Mouse (Mus musculus) midbrain, embryonic 10.5 days (tissue): Measurements from ENCODE around the gene Prkca. TPM values are rescaled to one million over a fixed set of nuclear protein-coding genes. Genes with fewer than 3 reads are reported as not detected.

Experiments
- DNase-seq: peaks from one replicate; pipeline ENCODE4 v3.0.0-alpha.2; 2017; ENCODE audit warnings: low spot score
- H3K27ac ChIP-seq: fragments of 300-500 bp; sonication (generic); replicated peaks from 2 replicates; pipeline ENCODE4 v1.5.1; 2016; ENCODE audit warnings: mild to moderate bottlenecking
- H3K27me3 ChIP-seq: fragments of 300-500 bp; sonication (generic); 2 replicates; pipeline ENCODE4 v1.6.1; 2016; ENCODE audit warnings: low read depth, mild to moderate bottlenecking; ENCODE audit not compliant: poor library complexity, severe bottlenecking
- H3K36me3 ChIP-seq: fragments of 300-500 bp; sonication (generic); 2 replicates; pipeline ENCODE4 v1.6.1; 2016; ENCODE audit warnings: mild to moderate bottlenecking, moderate library complexity
- H3K4me1 ChIP-seq: fragments of 300-500 bp; sonication (generic); 2 replicates; pipeline ENCODE4 v1.6.1; 2016
- H3K4me3 ChIP-seq: fragments of 300-500 bp; sonication (generic); 2 replicates; pipeline ENCODE4 v1.5.1; 2016; ENCODE audit warnings: mild to moderate bottlenecking, moderate library complexity
- H3K9me3 ChIP-seq: fragments of 300-500 bp; sonication (generic); replicated peaks from 2 replicates; pipeline ENCODE4 v1.6.1; 2016; ENCODE audit warnings: mild to moderate bottlenecking
- WGBS: fragments of 180-500 bp; shearing (Covaris S2); methylation state at CpG from one replicate; pipeline ENCODE4 v1.1.7; 2016; 5-methylcytosine and 5-hydroxymethylcytosine counted together
- polyA plus RNA-seq: library from polyadenylated mRNA; unstranded; fragments of >200 nt; fragmentation: Nextera tagmentation; extraction: Ambion mirVana; gene quantifications from 2 replicates; pipeline ENCODE4 v1.2.1, GENCODE M21; 2016

The Prkca gene
- polyA plus RNA-seq, 1 experiment from 2014 or later, result 2.5 TPM

GRCm38 (mm10) chr11:108263868-108264267 is 79.9 kb downstream of the Prkca start:
- 81% methylated on average over 1 of the region's 1 CpGs for WGBS
- DNase-seq, result no peak
- Histone ChIP-seq H3K9me3 (no peaks in the 10 kb centered on the region), H3K36me3 (no peaks in the 10 kb centered on the region), H3K4me3 (no peak overlapping the region), H3K27ac (no peak overlapping the region), H3K27me3 (peaks cover 7% of the 10 kb centered on the region), H3K4me1 (peaks cover 37% of the 10 kb centered on the region)

DNA sequence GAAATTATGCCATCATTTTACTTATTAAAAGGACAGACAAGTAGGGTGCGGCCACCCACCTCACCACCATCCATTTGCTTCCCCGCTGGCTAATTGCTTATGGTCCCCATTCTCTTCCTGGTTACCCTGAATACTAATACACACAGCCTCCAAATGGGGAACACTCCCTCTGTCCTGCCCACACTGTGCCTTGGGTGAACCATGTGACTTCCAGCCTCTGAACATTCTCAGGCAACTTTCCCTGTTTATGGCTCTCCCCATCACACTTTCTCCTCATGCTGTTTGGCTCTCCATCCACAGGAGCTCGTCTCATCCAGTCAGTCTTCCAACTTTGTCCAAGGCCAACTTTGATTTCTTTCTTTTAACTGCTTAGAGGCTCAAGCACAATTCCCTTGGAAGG is 80.3 kb downstream of the Prkca start:
- Histone ChIP-seq H3K27ac (no peak overlapping the region), H3K4me3 (no peak overlapping the region), H3K9me3 (no peaks in the 10 kb centered on the region), H3K27me3 (peaks cover 4% of the 10 kb centered on the region), H3K4me1 (peaks cover 32% of the 10 kb centered on the region), H3K36me3 (no peaks in the 10 kb centered on the region)
- DNase-seq, result no peak
- WGBS, result 79% methylated on average over 3 of the region's 3 CpGs

DNA sequence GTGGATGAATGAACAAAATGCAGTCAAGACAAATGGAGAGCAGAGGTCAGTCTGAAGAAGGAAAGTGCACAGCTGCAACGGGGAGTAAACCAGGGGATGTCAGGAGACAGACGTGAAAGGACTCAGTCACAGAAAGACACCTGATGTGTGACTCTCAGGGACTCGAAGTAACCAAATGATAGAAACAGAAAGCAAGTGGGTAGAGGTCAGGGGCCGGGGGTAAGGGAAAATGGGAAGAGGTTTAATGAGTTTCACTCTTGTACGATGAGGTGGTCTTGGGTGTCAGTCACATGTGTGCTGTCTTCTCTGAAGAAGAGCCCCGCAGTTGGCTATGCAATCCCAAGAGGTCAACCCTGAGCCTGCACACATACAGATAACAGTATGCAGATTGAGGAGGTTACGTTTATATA is 82.0 kb downstream of the Prkca start:
- DNase-seq, result no peak
- no peaks in the 10 kb centered on the region for H3K36me3 ChIP-seq
- H3K4me1 ChIP-seq, result peaks cover 24% of the 10 kb centered on the region
- no peaks in the 10 kb centered on the region for H3K9me3 ChIP-seq
- WGBS, result 64% methylated on average over 7 of the region's 7 CpGs
- H3K4me3 ChIP-seq, result no peak overlapping the region
- H3K27ac ChIP-seq, result no peak overlapping the region
- no peaks in the 10 kb centered on the region for H3K27me3 ChIP-seq

DNA sequence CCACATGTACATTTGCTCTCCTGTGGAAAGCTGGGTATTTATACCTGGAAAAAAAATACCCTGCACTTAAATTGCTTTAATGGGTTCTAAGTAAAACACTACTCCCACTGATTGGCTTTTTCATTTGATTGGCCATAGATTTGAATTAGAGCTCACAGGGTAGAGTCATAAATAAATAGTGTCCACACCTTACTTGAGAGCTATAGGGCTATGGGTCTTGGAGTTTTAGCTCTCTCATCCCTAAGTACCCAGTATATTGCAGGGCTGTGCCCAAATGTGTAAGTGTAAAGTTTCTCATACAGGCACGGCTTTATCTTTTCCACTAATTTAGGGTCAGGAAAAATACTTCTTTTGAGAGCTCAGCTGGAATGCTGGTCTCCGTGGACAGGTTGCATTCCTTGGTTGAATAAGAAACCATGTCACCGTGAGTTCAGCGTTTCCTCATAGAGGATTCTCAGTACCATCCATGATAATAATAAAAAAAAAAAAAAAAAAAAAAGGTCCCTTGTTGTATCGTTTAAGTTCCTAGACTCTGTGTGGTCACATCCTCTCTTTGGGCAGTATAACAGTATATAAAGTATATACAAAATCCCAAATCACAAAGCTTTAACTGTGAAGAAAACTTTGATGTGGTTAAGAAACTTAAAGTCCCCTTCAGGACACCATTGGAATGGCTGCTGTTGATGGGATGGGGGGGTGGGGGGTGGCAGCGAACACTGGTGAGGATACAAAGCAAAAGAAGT is 82.8 kb downstream of the Prkca start:
- no peak for DNase-seq
- Histone ChIP-seq H3K36me3 (no peaks in the 10 kb centered on the region), H3K27me3 (no peaks in the 10 kb centered on the region), H3K27ac (no peak overlapping the region), H3K4me3 (no peak overlapping the region), H3K4me1 (peaks cover 24% of the 10 kb centered on the region), H3K9me3 (no peaks in the 10 kb centered on the region)
- WGBS, result 84% methylated on average over 6 of the region's 6 CpGs

DNA sequence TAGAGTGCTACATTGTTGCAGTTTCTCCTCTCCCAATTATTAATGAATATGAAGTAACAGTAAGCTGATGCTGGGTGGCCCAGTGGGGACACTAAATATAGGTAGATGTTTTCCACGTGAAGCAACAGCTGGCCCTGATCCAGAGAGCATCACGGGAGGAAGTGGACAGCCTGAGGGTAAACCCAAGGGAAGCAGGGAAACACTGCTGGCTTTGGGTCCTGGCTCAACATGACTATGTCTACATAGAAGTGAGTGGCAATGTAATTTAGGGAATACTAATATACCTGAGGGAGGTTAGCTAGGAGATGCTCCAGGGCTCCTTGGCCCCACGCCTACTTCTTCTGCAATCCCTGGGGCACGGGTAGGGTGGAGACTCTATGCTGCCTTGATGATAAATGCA is 84.3 kb downstream of the Prkca start:
- H3K4me1 ChIP-seq, result peaks cover 24% of the 10 kb centered on the region
- no peak overlapping the region for H3K4me3 ChIP-seq
- no peaks in the 10 kb centered on the region for H3K27me3 ChIP-seq
- WGBS, result 87% methylated on average over 4 of the region's 4 CpGs
- H3K27ac ChIP-seq, result no peak overlapping the region
- H3K36me3 ChIP-seq, result no peaks in the 10 kb centered on the region
- H3K9me3 ChIP-seq, result no peaks in the 10 kb centered on the region
- DNase-seq, result no peak

GRCm38 (mm10) chr11:108258811-108259266 is 84.9 kb downstream of the Prkca start:
- no peaks in the 10 kb centered on the region for H3K9me3 ChIP-seq
- 84% methylated on average over 5 of the region's 5 CpGs for WGBS
- H3K4me3 ChIP-seq, result no peak overlapping the region

DNA sequence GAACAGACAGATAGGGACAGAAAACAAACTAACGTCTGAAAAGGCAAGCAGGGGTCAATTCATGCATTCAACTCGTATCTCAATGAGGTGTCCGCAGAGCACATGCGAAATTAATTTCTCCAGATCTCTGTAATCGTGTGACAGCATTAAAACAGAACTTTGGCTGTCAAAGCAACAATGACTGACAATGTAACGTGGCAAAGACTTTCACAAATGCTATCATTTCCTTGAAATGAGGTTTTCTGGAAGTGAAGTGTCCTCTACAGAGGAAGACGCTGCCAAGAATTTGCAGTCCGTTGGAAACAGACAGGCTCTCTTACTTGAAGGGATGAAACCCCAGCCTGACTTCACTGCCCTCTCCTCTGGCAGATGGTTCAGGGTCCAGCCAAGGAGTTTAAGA is 85.8 kb downstream of the Prkca start:
- Histone ChIP-seq H3K9me3 (no peaks in the 10 kb centered on the region), H3K27ac (no peak overlapping the region), H3K27me3 (no peaks in the 10 kb centered on the region), H3K4me1 (peaks cover 20% of the 10 kb centered on the region), H3K36me3 (no peaks in the 10 kb centered on the region), H3K4me3 (no peak overlapping the region)
- WGBS, result 87% methylated on average over 8 of the region's 8 CpGs
- DNase-seq, result no peak

More at GRCm38 (mm10) chr11:108258811-108259266, 84.9 kb downstream of the Prkca start:
- no peak overlapping the region for H3K27ac ChIP-seq
- peaks cover 24% of the 10 kb centered on the region for H3K4me1 ChIP-seq
- DNase-seq, result no peak
- no peaks in the 10 kb centered on the region for H3K36me3 ChIP-seq
- no peaks in the 10 kb centered on the region for H3K27me3 ChIP-seq

DNA sequence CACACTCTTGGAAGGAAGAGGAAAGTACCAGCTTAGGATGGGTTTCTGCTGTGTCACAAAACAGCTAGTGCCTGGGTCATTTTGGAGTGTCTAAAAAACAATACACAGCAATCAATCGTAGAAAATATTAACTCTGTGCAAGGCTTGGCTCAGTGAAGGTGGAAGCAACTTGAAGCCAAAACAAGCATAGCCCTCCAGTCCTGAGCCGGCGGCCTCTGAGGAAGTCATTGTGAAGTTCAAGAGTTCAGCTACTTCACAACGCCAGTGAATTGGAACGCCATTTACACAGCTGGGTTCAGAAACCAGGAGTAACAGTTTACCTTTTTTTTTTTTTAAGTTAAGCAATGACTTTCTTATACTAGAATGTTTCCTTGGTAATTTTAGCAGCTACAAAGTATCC is 89.0 kb downstream of the Prkca start:
- Histone ChIP-seq H3K27me3 (no peaks in the 10 kb centered on the region), H3K4me1 (no peaks in the 10 kb centered on the region), H3K9me3 (no peaks in the 10 kb centered on the region), H3K36me3 (no peaks in the 10 kb centered on the region), H3K4me3 (no peak overlapping the region), H3K27ac (no peak overlapping the region)
- no peak for DNase-seq
- WGBS, result 81% methylated on average over 5 of the region's 5 CpGs

DNA sequence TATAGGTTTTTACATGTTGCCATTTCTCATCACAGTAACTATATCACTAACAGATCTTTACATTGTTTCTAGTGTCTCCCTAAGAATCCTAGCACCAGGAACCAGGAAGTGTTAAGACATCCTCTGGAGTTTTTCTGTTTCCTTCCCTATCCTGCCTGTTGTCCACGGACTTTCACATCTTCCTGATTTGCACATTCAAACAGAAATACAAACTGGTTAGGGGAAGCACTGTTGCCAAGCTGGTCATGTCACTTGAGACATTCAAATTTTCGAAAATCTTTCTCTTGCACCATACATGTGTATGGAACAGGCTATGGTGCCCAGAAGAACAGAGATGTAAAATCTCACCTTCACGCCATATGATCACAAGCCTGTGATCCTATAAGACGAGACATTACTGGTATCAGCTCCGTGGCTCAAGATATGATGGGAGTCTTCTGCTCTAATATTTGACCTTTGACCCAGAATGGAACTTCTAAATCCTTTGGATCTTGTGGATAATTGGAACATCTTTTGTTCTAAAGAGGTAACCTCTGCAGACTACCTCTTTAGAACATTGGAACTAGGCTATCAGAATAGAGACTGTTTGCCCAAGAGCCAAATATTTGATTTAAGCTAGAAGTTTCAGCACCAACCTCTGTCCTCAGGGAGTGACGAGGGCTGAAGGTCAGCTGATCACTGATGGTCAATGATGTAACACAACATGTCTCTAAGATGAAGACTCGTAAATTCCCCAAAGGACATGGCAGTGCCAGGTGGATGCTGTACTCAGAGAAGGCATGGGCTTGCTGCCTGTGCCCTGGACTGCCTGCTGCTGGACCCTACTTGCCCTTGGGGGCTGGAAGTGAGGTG is 91.6 kb downstream of the Prkca start:
- H3K4me1 ChIP-seq, result no peaks in the 10 kb centered on the region
- 91% methylated on average over 7 of the region's 7 CpGs for WGBS
- H3K27ac ChIP-seq, result no peak overlapping the region
- no peaks in the 10 kb centered on the region for H3K27me3 ChIP-seq
- H3K4me3 ChIP-seq, result no peak overlapping the region
- H3K36me3 ChIP-seq, result no peaks in the 10 kb centered on the region
- no peak for DNase-seq
- no peaks in the 10 kb centered on the region for H3K9me3 ChIP-seq

DNA sequence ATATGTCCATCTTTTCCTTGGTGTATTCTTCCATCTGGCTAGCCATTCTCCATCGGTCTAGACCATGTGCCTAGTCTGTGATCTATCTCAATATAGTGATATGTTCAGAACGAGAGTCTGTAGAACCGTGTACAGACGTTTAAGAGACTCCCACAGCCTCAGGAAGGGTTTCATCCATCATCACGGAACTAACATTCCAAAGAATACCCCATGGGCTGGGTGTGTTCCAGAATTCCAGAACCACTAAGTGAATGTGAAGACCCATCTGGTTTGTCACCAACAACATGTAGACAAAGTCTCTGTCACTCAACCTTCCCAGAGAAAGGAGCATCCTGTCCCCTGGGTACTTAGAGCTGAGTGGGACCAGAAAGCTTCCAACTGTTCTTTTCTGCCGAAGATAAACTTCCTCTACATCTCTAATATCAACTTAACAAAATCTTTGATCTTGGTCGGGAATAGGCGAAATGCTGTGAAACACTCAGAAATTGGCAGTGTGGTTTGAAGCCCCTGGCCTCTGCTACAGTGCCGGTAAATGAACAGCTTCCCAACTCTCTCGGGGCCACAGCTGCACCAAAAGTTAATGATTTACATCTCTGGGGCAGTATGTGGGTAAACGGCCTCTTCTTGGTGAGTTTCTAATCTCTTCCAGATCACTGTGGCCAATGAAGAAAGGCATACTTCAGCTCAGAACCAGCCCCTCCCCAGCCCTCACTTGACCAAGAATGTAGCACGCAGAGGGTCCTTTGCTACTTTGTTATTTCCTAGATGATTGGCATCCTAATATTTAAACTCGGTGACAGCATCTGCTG is 92.7 kb downstream of the Prkca start:
- no peak for DNase-seq
- Histone ChIP-seq H3K36me3 (no peaks in the 10 kb centered on the region), H3K4me3 (no peak overlapping the region), H3K9me3 (no peaks in the 10 kb centered on the region), H3K4me1 (no peaks in the 10 kb centered on the region; the same call in 1 of the 2 replicates), H3K27me3 (no peaks in the 10 kb centered on the region), H3K27ac (no peak overlapping the region)
- WGBS, result 89% methylated on average over 13 of the region's 13 CpGs

GRCm38 (mm10) chr11:108250146-108250635 is 93.5 kb downstream of the Prkca start:
- Histone ChIP-seq H3K4me3 (no peak overlapping the region), H3K27me3 (no peaks in the 10 kb centered on the region), H3K27ac (no peak overlapping the region), H3K36me3 (no peaks in the 10 kb centered on the region), H3K4me1 (no peaks in the 10 kb centered on the region; the same call in 1 of the 2 replicates), H3K9me3 (no peaks in the 10 kb centered on the region)
- 62% methylated on average over 1 of the region's 1 CpGs for WGBS
- DNase-seq, result no peak

- no peaks in the 10 kb centered on the region for H3K27me3 ChIP-seq
- no peak overlapping the region for H3K4me3 ChIP-seq
- no peaks in the 10 kb centered on the region for H3K36me3 ChIP-seq
- 84% methylated on average over 5 of the region's 5 CpGs for WGBS
- no peak overlapping the region for H3K27ac ChIP-seq
- no peaks in the 10 kb centered on the region for H3K9me3 ChIP-seq
- no peak for DNase-seq
- H3K4me1 ChIP-seq, result no peaks in the 10 kb centered on the region; the same call in 1 of the 2 replicates
Observed at GRCm38 (mm10) chr11:108249487-108249886, 94.2 kb downstream of the Prkca start.
